ENCODE assay signal across 7 mouse cellular contexts in the genomic region with DNA sequence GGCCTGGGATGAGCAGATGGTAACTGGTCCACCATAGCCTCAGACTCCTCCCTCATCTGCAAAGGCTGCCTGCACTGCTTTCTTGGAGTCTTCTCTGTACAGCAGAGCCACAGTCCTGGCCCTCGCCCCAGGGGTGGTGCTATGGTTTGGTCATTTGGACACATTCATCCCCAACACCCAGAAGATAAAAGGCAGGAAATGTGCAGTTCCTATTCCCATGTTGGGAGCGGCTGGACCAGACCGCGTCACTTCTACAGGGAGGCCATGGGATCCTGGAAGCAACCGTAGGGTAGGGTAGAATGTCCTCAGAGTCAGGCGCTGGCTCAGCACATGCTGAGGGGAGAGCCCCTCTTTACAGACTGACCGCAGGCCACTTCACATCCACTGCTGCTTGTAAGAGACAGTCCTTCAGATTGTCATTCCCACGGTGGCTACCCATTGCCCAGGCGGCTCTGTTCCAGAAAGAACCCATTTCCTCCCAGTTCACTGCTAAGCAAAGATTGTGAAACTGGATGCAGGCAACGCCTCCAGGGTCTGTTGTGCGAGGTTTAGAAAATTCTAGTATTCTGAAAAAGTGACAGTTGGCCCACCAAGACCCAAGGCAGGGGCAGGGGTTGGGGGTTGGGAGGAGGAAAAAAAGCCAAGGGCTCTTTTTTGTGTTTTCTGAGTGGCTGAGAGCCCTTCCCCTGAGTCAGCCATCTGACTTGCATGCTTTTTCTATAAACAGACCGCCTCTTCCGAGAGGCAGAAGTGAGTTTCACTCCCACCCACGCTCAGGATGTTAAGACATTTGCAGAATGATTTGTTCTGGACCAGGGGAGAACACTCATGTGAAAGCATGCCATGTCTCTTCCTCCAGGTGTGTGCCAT. TPM values are rescaled to one million over a fixed set of nuclear protein-coding genes. Genes with fewer than 3 reads are reported as not detected.
A peak's percentile ranks its signal among the peaks of the same experiment; 100 is the strongest.
DNase-seq lines count a peak whose midpoint lies in the region; ATAC-seq and TF ChIP-seq lines count a peak whose summit lies in the region.

No protein-coding gene starts in this region.

- no peak for ATAC-seq in cerebellum, adult (ENCODE audit: insufficient number of reproducible peaks, low FRiP score, low TSS enrichment)

- intact Hi-C loops in heart, postnatal 14 days (cut with DNase I) = loop anchor here (5.0 kb wide), 1 partner anchor 70 kb away; no protein-coding TSS in a partner anchor
- intact Hi-C loops in left cerebral cortex, adult 2 months (cut with DNase I) = loop anchor here (1.0 to 2.0 kb wide), 2 partner anchors 13 to 64 kb away; no protein-coding TSS in a partner anchor

- H3K4me3 ChIP-seq in left cerebral cortex, adult 2 months = no peak overlapping the region

- peak; percentile 60 for DNase-seq in adrenal gland, postnatal 14 days
- DNase-seq in fibroblast of lung, adult 2 months (ENCODE audit: low read depth) = peak; percentile 51
- peak; percentile 73 to 76 for DNase-seq in heart, postnatal 14 days
- DNase-seq in left cerebral cortex, adult 2 months (ENCODE audit: extremely low spot score in 1 of 2, low spot score in 2 of 2) = peak; percentile 67
- peak; percentile 40 for DNase-seq in skeletal muscle tissue, adult 2 months (ENCODE audit: low read depth, low spot score)
- DNase-seq in spleen, postnatal 10 days (ENCODE audit: low spot score in 2 of 2) = no peak

- H3K27ac ChIP-seq in left cerebral cortex, adult 2 months = peak overlapping the region; percentile 97

- no peak for TF ChIP-seq CTCF in left cerebral cortex, adult 2 months (IDR thresholded peaks at IDR 0.05)

RNA-seq across cellular contexts. Expression of a gene that starts 12.3 kb away (rescaled TPM):
- not detected in 2 replicates for total RNA-seq in adrenal gland, postnatal 14 days (2021)
- total RNA-seq in heart, postnatal 14 days (2021) = not detected
- under 1 TPM; 0.12 to 0.25 TPM for total RNA-seq in left cerebral cortex, adult 2 months (2021)

Comparison
In these comparisons a context has a peak if more than half of its experiments do, and no peak if none do; other contexts are left out.
1. DNase-seq: peak in adrenal gland, postnatal 14 days (single experiment), fibroblast of lung, adult 2 months (single experiment), heart, postnatal 14 days (2 of 2), left cerebral cortex, adult 2 months (2 of 2) and skeletal muscle tissue, adult 2 months (single experiment); none in spleen, postnatal 10 days (0 of 2).